Mouse (Mus musculus) lung, embryonic 14.5 days (tissue): ENCODE measurements around the gene Mpv17. TPM values are rescaled to one million over a fixed set of nuclear protein-coding genes. Genes with fewer than 3 reads are reported as not detected.
A peak's percentile ranks its signal among the peaks of the same experiment; 100 is the strongest.

Experiments used
- ATAC-seq: fragments of 200-750 bp; cut with Nextera tagmentation; 2 replicates; pipeline ENCODE4 v1.8.0; 2017; ENCODE audit warnings: mild to moderate bottlenecking, moderate TSS enrichment, moderate library complexity; ENCODE audit not compliant: insufficient read depth
- DNase-seq: peaks from one replicate; pipeline ENCODE4 v3.0.0-alpha.2; 2015
- H3K27ac ChIP-seq: fragments of 300-500 bp; sonication (generic); 2 replicates; pipeline ENCODE4 v1.5.1; 2014; ENCODE audit warnings: low read depth, mild to moderate bottlenecking, moderate library complexity
- H3K27me3 ChIP-seq: fragments of 300-500 bp; sonication (generic); 2 replicates; pipeline ENCODE4 v1.6.1; 2014; ENCODE audit warnings: low read length, control low read depth; ENCODE audit not compliant: insufficient read depth
- H3K36me3 ChIP-seq: fragments of 300-500 bp; sonication (generic); 2 replicates; pipeline ENCODE4 v1.6.1; 2014; ENCODE audit warnings: control low read depth; ENCODE audit not compliant: insufficient read depth
- H3K4me1 ChIP-seq: fragments of 300-500 bp; sonication (generic); 2 replicates; pipeline ENCODE4 v1.6.1; 2014; ENCODE audit warnings: antibody characterized with exemption, control low read depth; ENCODE audit not compliant: insufficient read depth
- H3K4me2 ChIP-seq: fragments of 300-500 bp; sonication (generic); 2 replicates; pipeline ENCODE4 v1.6.1; 2014; ENCODE audit warnings: mild to moderate bottlenecking
- H3K4me3 ChIP-seq: fragments of 300-500 bp; sonication (generic); 2 replicates; pipeline ENCODE4 v1.5.1; 2014; ENCODE audit warnings: low read depth, low read length
- H3K9ac ChIP-seq: fragments of 300-500 bp; sonication (generic); 2 replicates; pipeline ENCODE4 v1.6.1; 2014
- H3K9me3 ChIP-seq: fragments of 300-500 bp; sonication (generic); 2 replicates; pipeline ENCODE4 v1.6.1; 2016; ENCODE audit warnings: low read depth, low read length, control low read depth
- CTCF ChIP-seq: IDR thresholded peaks from 2 replicates; pipeline ENCODE4 v1.5.1; 2016; ENCODE audit warnings: antibody characterized with exemption, low read depth
- WGBS: fragments of 180-500 bp; shearing (Covaris S2); extraction: QIAGEN DNeasy Blood & Tissue Kit; methylation state at CpG from one replicate; pipeline ENCODE4 v1.1.7; 2014; 5-methylcytosine and 5-hydroxymethylcytosine counted together
- polyA plus RNA-seq: library from polyadenylated mRNA; unstranded; fragments of >200 nt; fragmentation: Nextera tagmentation; extraction: Ambion mirVana; gene quantifications from 2 replicates; pipeline ENCODE4 v1.2.1, GENCODE M21; 2014

Gene Mpv17
- 55.3 and 58.3 TPM in 2 replicates for polyA plus RNA-seq

DNA sequence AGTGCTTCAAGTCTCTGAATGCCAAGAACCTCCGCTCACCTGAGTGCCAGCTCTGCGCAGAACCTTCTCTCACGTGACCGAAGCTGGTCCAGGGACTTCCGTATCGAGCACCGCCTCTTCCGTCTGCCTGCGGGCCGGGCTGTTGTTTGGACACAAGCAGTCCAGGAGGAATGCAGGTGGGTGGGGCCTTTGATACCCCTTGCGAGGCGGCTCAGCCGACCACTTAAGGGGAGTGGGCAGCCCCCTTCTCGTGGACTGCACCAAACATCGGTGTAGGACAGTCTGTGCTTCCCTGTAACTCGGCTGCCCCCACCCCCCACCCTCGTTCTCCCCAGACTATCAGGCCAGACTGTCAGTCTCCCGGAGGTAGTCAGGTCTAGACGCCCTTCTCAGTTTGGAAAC, at the start of gene Mpv17:
Mpv17 (minus strand) TSS at position 100 of the 402 bp plus-strand sequence.
- no peak for TF ChIP-seq CTCF
- Histone ChIP-seq H3K4me3 (peak within 1 kb of the TSS; percentile 63), H3K9ac (peak within 1 kb of the TSS; percentile 63), H3K27ac (peak within 1 kb of the TSS; percentile 71), H3K27me3 (no peaks in the 10 kb centered on the region), H3K4me2 (peak within 1 kb of the TSS; percentile 89), H3K4me1 (no peaks in the 10 kb centered on the region), H3K9me3 (no peaks in the 10 kb centered on the region), H3K36me3 (peaks cover 37% of the 10 kb centered on the region)
- DNase-seq (peak; percentile 91), ATAC-seq (peak; percentile 90)
- WGBS, result 0% methylated on average over 19 of the region's 19 CpGs

DNA sequence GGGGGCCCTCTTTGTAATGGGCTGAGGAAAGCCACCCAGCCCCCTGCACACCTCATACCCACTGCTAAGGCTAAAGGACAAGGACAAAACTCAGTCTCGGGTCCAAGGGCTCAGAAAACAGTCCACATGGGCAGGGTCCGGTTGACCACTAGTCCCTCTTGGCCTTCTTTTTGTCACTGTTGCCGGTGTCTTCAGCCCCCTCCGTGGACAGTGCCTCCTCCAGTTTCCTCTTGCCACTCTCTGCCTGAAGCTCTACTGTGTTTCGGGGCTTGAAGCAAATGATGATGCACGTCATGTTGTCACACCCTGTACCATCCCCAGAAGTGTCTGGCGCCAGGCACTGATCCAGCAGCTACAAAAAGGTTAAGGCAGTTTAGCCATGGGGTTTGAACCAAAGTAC, 48.9 kb upstream of the Mpv17 start:
- H3K27ac ChIP-seq, result peak overlapping the region; percentile 55
- TF ChIP-seq CTCF, result no peak
- DNase-seq, result no peak
- peaks cover 6% of the 10 kb centered on the region; the same call in 1 of the 2 replicates for H3K9me3 ChIP-seq
- peak overlapping the region; percentile 63 for H3K4me2 ChIP-seq
- H3K36me3 ChIP-seq, result peaks cover 82% of the 10 kb centered on the region
- H3K4me3 ChIP-seq, result peak overlapping the region; percentile 83
- ATAC-seq, result no peak
- WGBS, result 84% methylated on average over 7 of the region's 7 CpGs
- H3K9ac ChIP-seq, result peak overlapping the region; percentile 42
- H3K4me1 ChIP-seq, result peaks cover 4% of the 10 kb centered on the region; the same call in 1 of the 2 replicates
- no peaks in the 10 kb centered on the region for H3K27me3 ChIP-seq

DNA sequence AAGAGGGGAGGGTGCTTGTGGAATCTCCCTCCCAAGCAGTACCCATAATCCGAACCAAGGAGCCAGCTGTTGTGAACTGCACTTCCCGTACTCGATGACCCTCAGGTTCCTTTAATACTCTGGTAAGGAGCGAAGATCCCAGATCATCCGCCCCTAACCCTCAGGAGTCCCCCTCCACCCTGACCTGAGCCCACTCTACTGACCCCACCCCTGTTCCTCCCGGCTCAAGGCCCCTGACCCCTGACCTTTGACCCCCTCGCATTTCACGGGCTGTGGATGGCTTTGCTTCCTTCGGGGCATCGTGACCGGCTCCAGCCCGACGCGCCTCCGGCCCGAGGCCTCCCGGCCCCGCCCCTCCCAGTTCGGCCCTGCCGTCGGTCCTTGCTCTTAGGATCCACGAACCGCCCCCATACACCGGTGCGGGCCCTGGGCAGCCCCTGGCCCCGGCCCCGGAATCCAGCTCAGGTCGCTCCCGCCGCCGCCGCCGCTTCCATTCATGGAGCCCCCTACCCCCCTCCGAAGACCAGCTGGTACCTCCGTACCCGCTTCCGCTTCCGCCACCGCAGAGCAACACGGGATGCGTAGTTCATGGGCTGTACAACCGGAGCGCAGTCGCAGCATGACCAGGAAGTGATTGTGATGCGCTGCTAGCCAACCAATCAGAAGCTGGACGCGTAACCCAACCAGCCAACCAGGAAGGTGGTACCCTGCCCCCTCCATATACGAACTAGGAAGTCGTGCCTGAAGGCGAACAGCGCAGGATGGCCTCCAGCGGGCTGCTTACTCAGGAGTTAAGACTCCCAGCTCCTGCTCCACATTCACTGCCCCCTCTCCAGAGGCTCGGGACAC, 47.9 kb upstream of the Mpv17 start, which contains the start of gene Zfp513:
Zfp513 (minus strand) TSS at position 562 of the 849 bp plus-strand sequence.
- under 1% methylated on average over 53 of the region's 53 CpGs for WGBS

DNA sequence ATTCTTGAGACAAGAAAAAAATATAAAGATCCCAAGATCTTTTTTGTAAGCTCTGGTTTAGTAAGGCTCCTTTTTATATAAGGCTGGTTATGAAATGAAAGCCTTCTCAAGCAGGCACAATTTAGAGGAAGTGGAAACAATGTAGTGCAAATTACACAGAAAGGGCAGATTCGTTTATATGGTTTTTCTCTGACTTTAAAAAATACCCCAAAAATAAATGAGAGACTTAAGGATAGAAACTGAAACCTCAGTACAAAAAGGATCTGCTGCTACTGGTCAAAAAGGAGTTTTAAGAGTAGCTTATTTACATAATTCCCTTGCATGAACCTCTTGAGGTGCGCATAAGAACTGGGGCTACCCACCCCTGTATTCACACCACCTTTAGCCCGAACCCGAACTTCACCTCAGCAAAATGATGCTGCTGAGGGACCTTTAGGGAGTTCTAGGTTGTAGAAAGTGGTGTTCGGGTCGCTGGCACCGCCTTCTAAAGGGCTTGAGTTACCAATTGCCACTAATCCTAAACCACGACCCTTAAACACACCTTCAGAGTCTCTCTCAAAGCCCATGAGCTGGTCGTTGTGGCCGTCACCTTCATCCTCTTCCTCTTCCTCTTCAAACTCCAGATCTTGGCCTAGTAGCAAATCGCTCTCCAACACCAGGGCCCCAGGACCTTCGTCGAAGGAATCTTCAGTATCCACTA, 47.1 kb upstream of the Mpv17 start:
- H3K9me3 ChIP-seq, result peaks cover 6% of the 10 kb centered on the region; the same call in 1 of the 2 replicates
- ATAC-seq (no peak), DNase-seq (no peak)
- no peak for TF ChIP-seq CTCF
- 18% methylated on average over 13 of the region's 13 CpGs for WGBS
- peak overlapping the region; percentile 90 for H3K4me2 ChIP-seq
- H3K27me3 ChIP-seq, result no peaks in the 10 kb centered on the region
- peaks cover 4% of the 10 kb centered on the region; the same call in 1 of the 2 replicates for H3K4me1 ChIP-seq
- peak overlapping the region; percentile 65; the same call in 1 of the 2 replicates for H3K27ac ChIP-seq
- H3K4me3 ChIP-seq, result peak overlapping the region; percentile 83
- peak overlapping the region; percentile 83 for H3K9ac ChIP-seq
- peaks cover 84% of the 10 kb centered on the region for H3K36me3 ChIP-seq

More for the DNA sequence above, 47.9 kb upstream of the Mpv17 start, which contains the start of gene Zfp513:
- Histone ChIP-seq H3K9ac (peak within 1 kb of the TSS; percentile 83), H3K36me3 (peaks cover 83% of the 10 kb centered on the region), H3K27me3 (no peaks in the 10 kb centered on the region), H3K4me3 (peak within 1 kb of the TSS; percentile 83), H3K4me1 (peaks cover 4% of the 10 kb centered on the region; the same call in 1 of the 2 replicates), H3K9me3 (peaks cover 6% of the 10 kb centered on the region; the same call in 1 of the 2 replicates), H3K4me2 (peak within 1 kb of the TSS; percentile 90), H3K27ac (peak within 1 kb of the TSS; percentile 65)
- peak; percentile 98 for DNase-seq
- peak; percentile 98 for ATAC-seq
- TF ChIP-seq CTCF, result no peak

DNA sequence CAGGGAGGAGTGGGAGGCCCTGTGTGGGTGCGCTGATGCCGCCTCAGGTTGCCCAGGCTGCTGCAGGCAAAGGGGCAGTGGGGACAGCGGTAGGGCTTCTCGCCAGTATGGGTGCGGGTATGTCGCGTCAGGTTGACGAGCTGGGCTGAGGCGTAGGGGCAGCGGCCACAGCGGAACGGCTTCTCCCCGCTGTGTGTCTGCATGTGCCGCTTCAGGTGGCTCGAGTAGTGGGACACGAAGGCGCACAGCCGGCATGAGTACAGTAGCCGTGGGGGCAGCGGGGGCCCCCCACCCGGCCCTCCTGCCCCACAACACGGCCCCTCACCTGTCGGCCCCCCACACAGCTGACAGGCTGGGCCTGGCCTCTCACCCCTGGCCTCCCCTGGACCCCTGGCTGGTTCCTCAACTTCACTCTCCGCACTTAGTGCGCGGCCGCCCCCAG, 46.3 kb upstream of the Mpv17 start:
- H3K36me3 ChIP-seq, result peaks cover 84% of the 10 kb centered on the region
- DNase-seq (no peak), ATAC-seq (no peak)
- H3K27ac ChIP-seq, result no peak overlapping the region
- peak overlapping the region; percentile 83; the same call in 1 of the 2 replicates for H3K4me3 ChIP-seq
- H3K9me3 ChIP-seq, result peaks cover 6% of the 10 kb centered on the region; the same call in 1 of the 2 replicates
- TF ChIP-seq CTCF, result no peak
- no peaks in the 10 kb centered on the region for H3K27me3 ChIP-seq
- peak overlapping the region; percentile 90; the same call in 1 of the 2 replicates for H3K4me2 ChIP-seq
- WGBS, result 86% methylated on average over 27 of the region's 27 CpGs
- H3K4me1 ChIP-seq, result peaks cover 4% of the 10 kb centered on the region; the same call in 1 of the 2 replicates
- H3K9ac ChIP-seq, result peak overlapping the region; percentile 83; the same call in 1 of the 2 replicates

DNA sequence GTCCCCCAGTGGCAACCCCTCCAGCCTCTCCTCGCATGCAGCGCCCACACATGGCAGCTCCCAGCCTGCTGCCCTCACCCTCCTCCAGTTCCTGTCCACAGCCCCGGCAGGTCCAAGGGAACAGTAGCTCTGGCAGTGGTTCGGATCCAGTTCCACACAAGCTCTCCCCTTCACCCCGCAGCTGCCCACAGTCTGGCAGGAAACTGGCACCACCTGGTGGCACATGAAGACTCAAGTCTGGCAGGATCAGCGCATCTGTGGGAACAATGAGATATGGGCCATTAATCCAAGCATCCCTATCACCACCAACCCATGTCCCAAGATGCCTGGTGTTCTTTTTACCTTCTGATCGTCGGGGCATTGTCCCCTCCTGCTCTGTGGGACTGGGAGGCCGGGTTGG, 45.8 kb upstream of the Mpv17 start:
- DNase-seq, result peak; percentile 7
- whole genome bisulfite sequencing, result 81% methylated on average over 9 of the region's 9 CpGs

More for the DNA sequence above, 45.8 kb upstream of the Mpv17 start:
- Histone ChIP-seq H3K9me3 (peaks cover 6% of the 10 kb centered on the region; the same call in 1 of the 2 replicates), H3K9ac (no peak overlapping the region), H3K4me2 (no peak overlapping the region), H3K27ac (no peak overlapping the region), H3K4me3 (no peak overlapping the region; the same call in 1 of the 2 replicates), H3K36me3 (peaks cover 84% of the 10 kb centered on the region), H3K27me3 (no peaks in the 10 kb centered on the region), H3K4me1 (peaks cover 4% of the 10 kb centered on the region; the same call in 1 of the 2 replicates)
- TF ChIP-seq CTCF, result peak; percentile 17; the same call in 1 of the 2 replicates
- no peak for ATAC-seq
